Mouse (Mus musculus) C2C12 (cell line): Measurements from ENCODE around the gene Ino80b.

Source experiments
- CEBPB ChIP-seq: IDR thresholded peaks from one replicate; pipeline ENCODE4 v1.6.1; 2011; ENCODE audit warnings: low read depth, mild to moderate bottlenecking, control low read depth, moderate library complexity
- CTCF ChIP-seq: IDR thresholded peaks from one replicate; pipeline ENCODE4 v1.5.1; 2011; ENCODE audit not compliant: control insufficient read depth, insufficient read depth, insufficient read length
- FOSL1 ChIP-seq: IDR thresholded peaks from one replicate; pipeline ENCODE4 v1.8.0; 2011; ENCODE audit warnings: mild to moderate bottlenecking, low read length; ENCODE audit not compliant: poor library complexity, insufficient read depth, severe bottlenecking
- MAX ChIP-seq: IDR thresholded peaks from one replicate; pipeline ENCODE4 v1.6.1; 2011; ENCODE audit warnings: mild to moderate bottlenecking, control low read depth
- MYOD1 ChIP-seq: IDR thresholded peaks from one replicate; pipeline ENCODE4 v1.6.1; 2011; ENCODE audit warnings: low read depth; ENCODE audit not compliant: control insufficient read depth, insufficient read length
- MYOG ChIP-seq: IDR thresholded peaks from one replicate; pipeline ENCODE4 v1.6.1; 2011; ENCODE audit not compliant: control insufficient read depth, insufficient read length; ENCODE audit errors: extremely low read depth
- USF1 ChIP-seq: IDR thresholded peaks from one replicate; pipeline ENCODE4 v1.6.1; 2011; ENCODE audit warnings: low read depth, mild to moderate bottlenecking, control low read depth, moderate library complexity

GRCm38 (mm10) chr6:83103130-83103650 is 22.0 kb downstream of the Ino80b start:
- TF ChIP-seq CTCF (no peak), USF1 (no peak), MAX (no peak), FOSL1 (no peak), MYOD1 (no peak), CEBPB (no peak), MYOG (no peak)
